ENCODE assay signal across 8 mouse cellular contexts in genomic region chr4:117913421-117913820, GRCm38 (mm10). TPM values are rescaled to one million over a fixed set of nuclear protein-coding genes. Genes with fewer than 3 reads are reported as not detected.
A peak's percentile ranks its signal among the peaks of the same experiment; 100 is the strongest.
DNase-seq lines count a peak whose midpoint lies in the region; ATAC-seq and TF ChIP-seq lines count a peak whose summit lies in the region.

No protein-coding gene starts in this region.

- H3K4me3 ChIP-seq in E14TG2a.4 (replicated peaks; ENCODE audit: low read length), result peak overlapping the region; percentile 95
- peak overlapping the region; percentile 93 for H3K4me3 ChIP-seq in heart, embryonic 13.5 days
- peak overlapping the region; percentile 71 for H3K4me3 ChIP-seq in midbrain, embryonic 10.5 days

- peaks cover 43% of the 10 kb centered on the region for H3K4me1 ChIP-seq in E14TG2a.4 (replicated peaks; ENCODE audit: low read depth, low read length)
- peaks cover 79% of the 10 kb centered on the region for H3K4me1 ChIP-seq in heart, embryonic 13.5 days
- H3K4me1 ChIP-seq in midbrain, embryonic 10.5 days, result peaks cover 60% of the 10 kb centered on the region

- H3K9ac ChIP-seq in heart, embryonic 13.5 days, result peak overlapping the region; percentile 95

- ATAC-seq in heart, embryonic 13.5 days (ENCODE audit: extremely low read depth, insufficient number of reproducible peaks, low FRiP score, low TSS enrichment), result no peak
- ATAC-seq in monocyte, adult 5-6 weeks (replicated peaks; ENCODE audit: insufficient number of reproducible peaks, low FRiP score, low TSS enrichment, poor library complexity, severe bottlenecking), result no peak

- no peaks in the 10 kb centered on the region for H3K27me3 ChIP-seq in E14TG2a.4 (ENCODE audit: insufficient read depth, low read length)
- no peaks in the 10 kb centered on the region for H3K27me3 ChIP-seq in heart, embryonic 13.5 days (replicated peaks)
- H3K27me3 ChIP-seq in midbrain, embryonic 10.5 days (ENCODE audit: low read depth, poor library complexity, severe bottlenecking), result no peaks in the 10 kb centered on the region

- H3K4me2 ChIP-seq in heart, embryonic 13.5 days, result peak overlapping the region; percentile 100

- DNase-seq in cerebellum, adult 11-12 months, result peak; percentile 90
- DNase-seq in kidney, postnatal 10 days, result peak; percentile 71
- no peak for DNase-seq in midbrain, embryonic 10.5 days (ENCODE audit: low spot score)
- DNase-seq in gastrocnemius, postnatal 10 days, result no peak
- no peak for DNase-seq in embryo, embryonic 9.5 days (ENCODE audit: extremely low spot score)

- H3K27ac ChIP-seq in heart, embryonic 13.5 days (replicated peaks), result no peak overlapping the region
- H3K27ac ChIP-seq in midbrain, embryonic 10.5 days (replicated peaks), result no peak overlapping the region; the same call in 1 of the 2 replicates

- TF ChIP-seq CTCF in E14TG2a.4 (conservative IDR thresholded peaks at IDR 0.05; ENCODE audit: low read length), result no peak

- no peaks in the 10 kb centered on the region for H3K9me3 ChIP-seq in E14TG2a.4 (ENCODE audit: low read length)
- H3K9me3 ChIP-seq in heart, embryonic 13.5 days, result no peaks in the 10 kb centered on the region
- no peaks in the 10 kb centered on the region for H3K9me3 ChIP-seq in midbrain, embryonic 10.5 days (replicated peaks)

- peaks cover 45% of the 10 kb centered on the region for H3K36me3 ChIP-seq in E14TG2a.4 (ENCODE audit: insufficient read depth, low read length)
- H3K36me3 ChIP-seq in heart, embryonic 13.5 days, result peaks cover 37% of the 10 kb centered on the region
- peaks cover 41% of the 10 kb centered on the region for H3K36me3 ChIP-seq in midbrain, embryonic 10.5 days

- 45% methylated on average over 3 of the region's 3 CpGs for WGBS in heart, embryonic 13.5 days
- 58% methylated on average over 3 of the region's 3 CpGs for WGBS in midbrain, embryonic 10.5 days

RNA-seq across cellular contexts. Expression of gene Ipo13, which starts 1.4 kb away (rescaled TPM):
- polyA plus RNA-seq in heart, embryonic 13.5 days (2015; fragmentation: Nextera tagmentation; extraction: Ambion mirVana), result 40.3 and 41.2 TPM in 2 replicates
- 66.5 and 80.5 TPM in 2 replicates for polyA plus RNA-seq in midbrain, embryonic 10.5 days (2016; fragmentation: Nextera tagmentation; extraction: Ambion mirVana)
- 100 to 1,000 TPM; 146 to 154 TPM for total RNA-seq in gastrocnemius, postnatal 10 days (2021)
- 4.4 to 15.6 TPM (median 7.5 TPM) in 3 replicates for total RNA-seq in monocyte, adult 5-6 weeks (2017)

RNA-seq across cellular contexts. Expression of gene Artn, which starts 16.1 kb away (rescaled TPM):
- 0.66 and 0.98 TPM in 2 replicates for polyA plus RNA-seq in heart, embryonic 13.5 days (2015; fragmentation: Nextera tagmentation; extraction: Ambion mirVana)
- polyA plus RNA-seq in midbrain, embryonic 10.5 days (2016; fragmentation: Nextera tagmentation; extraction: Ambion mirVana), result 0.51 and 0.81 TPM in 2 replicates
- total RNA-seq in gastrocnemius, postnatal 10 days (2021), result 1 to 10 TPM in 1 of 2 experiments, under 1 TPM in 1; 0.68 to 1.1 TPM
- total RNA-seq in monocyte, adult 5-6 weeks (2017), result not detected in 3 replicates

RNA-seq across cellular contexts. Expression of gene Dph2, which starts 21.6 kb away (rescaled TPM):
- 10.9 and 11.6 TPM in 2 replicates for polyA plus RNA-seq in heart, embryonic 13.5 days (2015; fragmentation: Nextera tagmentation; extraction: Ambion mirVana)
- polyA plus RNA-seq in midbrain, embryonic 10.5 days (2016; fragmentation: Nextera tagmentation; extraction: Ambion mirVana), result 27.9 and 30.9 TPM in 2 replicates
- 1 to 10 TPM; 3.1 to 3.3 TPM for total RNA-seq in gastrocnemius, postnatal 10 days (2021)
- total RNA-seq in monocyte, adult 5-6 weeks (2017), result 2.1 to 15.0 TPM (median 4.2 TPM) in 3 replicates

RNA-seq across cellular contexts. Expression of gene Atp6v0b, which starts 26.3 kb away (rescaled TPM):
- polyA plus RNA-seq in heart, embryonic 13.5 days (2015; fragmentation: Nextera tagmentation; extraction: Ambion mirVana), result 188 and 220 TPM in 2 replicates
- 193 and 213 TPM in 2 replicates for polyA plus RNA-seq in midbrain, embryonic 10.5 days (2016; fragmentation: Nextera tagmentation; extraction: Ambion mirVana)
- 10 to 100 TPM; 60.6 to 74.5 TPM for total RNA-seq in gastrocnemius, postnatal 10 days (2021)
- total RNA-seq in monocyte, adult 5-6 weeks (2017), result 121 to 188 TPM (median 178 TPM) in 3 replicates

RNA-seq across cellular contexts. Expression of gene B4galt2, which starts 30.1 kb away (rescaled TPM):
- 13.5 and 13.9 TPM in 2 replicates for polyA plus RNA-seq in heart, embryonic 13.5 days (2015; fragmentation: Nextera tagmentation; extraction: Ambion mirVana)
- polyA plus RNA-seq in midbrain, embryonic 10.5 days (2016; fragmentation: Nextera tagmentation; extraction: Ambion mirVana), result 24.8 and 27.9 TPM in 2 replicates
- 10 to 100 TPM; 12.3 to 15.0 TPM for total RNA-seq in gastrocnemius, postnatal 10 days (2021)
- not detected in 3 replicates for total RNA-seq in monocyte, adult 5-6 weeks (2017)

Comparison
In these comparisons a context has a peak if more than half of its experiments do, and no peak if none do; other contexts are left out.
1. DNase-seq: peak in cerebellum, adult 11-12 months (single experiment) and kidney, postnatal 10 days (single experiment); none in midbrain, embryonic 10.5 days (single experiment), gastrocnemius, postnatal 10 days (single experiment) and embryo, embryonic 9.5 days (single experiment).
2. Peak in every context shown above with its lines, with median percentiles within 50 percentile points of each other: H3K4me3 ChIP-seq.